Mouse (Mus musculus) cortical plate, adult 2 months (tissue): ENCODE measurements around the gene Msrb3. TPM values are rescaled to one million over a fixed set of nuclear protein-coding genes. Genes with fewer than 3 reads are reported as not detected.

Source experiments
- H3K27ac ChIP-seq: fragments of 200-500 bp; 2 replicates; pipeline ENCODE4 v1.5.1; 2012; ENCODE audit warnings: low read length, control low read depth, inconsistent platforms; ENCODE audit not compliant: insufficient read depth
- H3K4me1 ChIP-seq: fragments of 200-500 bp; 2 replicates; pipeline ENCODE4 v1.6.1; 2011; ENCODE audit warnings: low read length; ENCODE audit not compliant: control insufficient read depth, insufficient read depth
- H3K4me3 ChIP-seq: fragments of 200-500 bp; 2 replicates; pipeline ENCODE4 v1.5.1; 2011; ENCODE audit warnings: mild to moderate bottlenecking, low read length, control low read depth; ENCODE audit not compliant: insufficient read depth
- CTCF ChIP-seq: fragments of 200-500 bp; IDR thresholded peaks from 2 replicates; pipeline ENCODE4 v1.5.1; 2011; ENCODE audit warnings: mild to moderate bottlenecking, control low read depth, low read length; ENCODE audit not compliant: insufficient read depth; ENCODE audit errors: extremely low read depth
- POLR2A ChIP-seq: fragments of 200-500 bp; IDR thresholded peaks from 2 replicates; pipeline ENCODE4 v1.6.1; 2011; ENCODE audit warnings: mild to moderate bottlenecking, low read length, control low read depth; ENCODE audit not compliant: insufficient read depth; ENCODE audit errors: extremely low read depth
- polyA plus RNA-seq: library from polyadenylated mRNA; depleted of rRNA; stranded (reverse); fragments of >200 nt; gene quantifications from 2 replicates; pipeline ENCODE4 v1.2.3, GENCODE M21; 2012

Msrb3 gene
- polyA plus RNA-seq, 1 experiment = 7.6 TPM

GRCm38 (mm10) chr10:120903843-120904468, 5.1 kb upstream of the Msrb3 start:
- no peak overlapping the region for H3K4me3 ChIP-seq
- no peak for TF ChIP-seq CTCF
- TF ChIP-seq POLR2A = no peak
- H3K4me1 ChIP-seq = no peaks in the 10 kb centered on the region; the same call in 1 of the 2 replicates
- no peak overlapping the region for H3K27ac ChIP-seq

DNA sequence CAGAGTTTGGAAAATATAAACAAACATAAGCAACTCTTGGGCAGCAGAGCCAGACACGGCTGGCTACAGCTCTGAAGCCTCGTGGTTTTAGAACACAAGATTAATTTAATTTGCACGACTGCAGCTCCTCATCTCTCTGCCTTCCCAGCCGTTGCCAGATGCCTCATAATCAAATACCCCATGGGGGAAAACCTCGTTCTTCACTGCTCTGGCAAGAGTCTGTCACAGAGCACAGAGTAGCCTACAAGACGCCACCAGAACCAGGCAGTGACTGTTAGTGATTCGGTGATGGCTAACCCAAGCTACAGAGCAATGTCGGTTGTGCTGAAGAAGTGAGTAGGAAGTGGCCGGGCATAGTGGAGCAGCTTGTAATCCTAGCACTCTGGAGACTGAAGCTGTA, 2.8 kb upstream of the Msrb3 start:
- Histone ChIP-seq H3K27ac (no peak overlapping the region), H3K4me3 (no peak overlapping the region), H3K4me1 (no peaks in the 10 kb centered on the region; the same call in none of the 2 replicates)
- no peak for TF ChIP-seq CTCF
- TF ChIP-seq POLR2A = no peak

DNA sequence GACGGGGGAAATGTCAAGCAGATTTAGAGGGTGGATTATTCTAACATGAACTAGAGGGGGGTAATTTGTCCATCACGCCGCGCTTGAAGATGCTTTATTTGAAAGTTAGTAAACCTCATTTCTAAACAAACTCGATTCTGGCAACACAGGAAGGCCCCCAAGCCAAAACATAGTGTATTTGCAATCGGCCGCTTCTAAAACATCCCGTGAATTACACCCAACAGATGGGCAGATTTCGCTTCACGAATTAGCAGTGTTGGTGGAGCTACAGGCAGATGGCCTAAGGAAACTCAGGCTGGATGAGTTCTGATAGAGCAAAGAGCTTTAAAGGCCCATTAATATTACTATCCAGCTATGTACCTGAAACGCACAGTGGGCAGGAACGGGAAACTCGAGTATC, 1.2 kb upstream of the Msrb3 start:
- no peak for TF ChIP-seq CTCF
- no peak for TF ChIP-seq POLR2A
- Histone ChIP-seq H3K4me3 (peak overlapping the region; percentile 2; the same call in 1 of the 2 replicates), H3K4me1 (no peaks in the 10 kb centered on the region; the same call in none of the 2 replicates), H3K27ac (no peak overlapping the region)

DNA sequence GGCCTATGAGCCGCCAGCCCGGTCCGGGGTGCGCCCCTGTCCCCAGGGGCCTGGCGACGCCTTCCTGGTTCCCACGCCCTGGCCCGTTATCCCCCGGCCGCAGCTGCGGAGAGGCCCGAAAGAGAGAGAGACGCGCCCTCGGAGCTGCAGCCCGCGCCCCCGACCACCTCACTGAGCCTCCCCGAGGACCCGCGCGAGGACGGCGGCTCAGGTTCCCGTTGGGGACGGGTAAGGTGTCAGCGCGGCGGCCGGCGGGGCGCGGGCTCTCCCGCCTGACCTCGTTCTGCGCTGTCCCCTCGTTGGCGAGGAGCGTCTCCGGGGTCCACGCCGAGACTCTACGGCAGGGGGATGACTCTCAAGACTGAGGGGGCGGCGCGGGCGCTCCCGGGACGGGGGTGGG, 544 bp downstream of the Msrb3 start:
- Histone ChIP-seq H3K4me1 (no peaks in the 10 kb centered on the region; the same call in none of the 2 replicates), H3K4me3 (peak overlapping the region; percentile 37), H3K27ac (no peak overlapping the region)
- TF ChIP-seq CTCF = no peak
- no peak for TF ChIP-seq POLR2A

DNA sequence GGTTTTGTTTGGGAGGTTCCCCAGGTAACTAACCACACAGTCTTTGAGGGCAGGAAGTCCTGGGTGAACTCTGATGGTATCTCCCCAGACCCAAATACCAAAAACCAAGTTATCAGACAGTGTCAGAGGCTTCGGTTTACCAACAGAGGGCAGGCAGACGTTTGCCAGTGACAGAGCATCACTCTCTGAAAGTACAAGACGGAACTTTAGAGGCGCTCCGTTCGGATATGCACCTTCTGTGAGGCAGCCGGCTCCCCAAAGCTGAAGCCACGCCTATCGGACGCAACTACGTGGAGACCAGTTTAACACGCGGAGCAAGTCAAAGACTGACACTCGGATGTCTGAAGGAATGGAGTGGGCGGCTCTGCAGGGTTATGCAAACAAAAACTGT, 3.0 kb downstream of the Msrb3 start:
- no peak overlapping the region for H3K4me3 ChIP-seq
- H3K4me1 ChIP-seq = no peaks in the 10 kb centered on the region; the same call in none of the 2 replicates
- TF ChIP-seq POLR2A = no peak
- TF ChIP-seq CTCF = no peak
- no peak overlapping the region for H3K27ac ChIP-seq

DNA sequence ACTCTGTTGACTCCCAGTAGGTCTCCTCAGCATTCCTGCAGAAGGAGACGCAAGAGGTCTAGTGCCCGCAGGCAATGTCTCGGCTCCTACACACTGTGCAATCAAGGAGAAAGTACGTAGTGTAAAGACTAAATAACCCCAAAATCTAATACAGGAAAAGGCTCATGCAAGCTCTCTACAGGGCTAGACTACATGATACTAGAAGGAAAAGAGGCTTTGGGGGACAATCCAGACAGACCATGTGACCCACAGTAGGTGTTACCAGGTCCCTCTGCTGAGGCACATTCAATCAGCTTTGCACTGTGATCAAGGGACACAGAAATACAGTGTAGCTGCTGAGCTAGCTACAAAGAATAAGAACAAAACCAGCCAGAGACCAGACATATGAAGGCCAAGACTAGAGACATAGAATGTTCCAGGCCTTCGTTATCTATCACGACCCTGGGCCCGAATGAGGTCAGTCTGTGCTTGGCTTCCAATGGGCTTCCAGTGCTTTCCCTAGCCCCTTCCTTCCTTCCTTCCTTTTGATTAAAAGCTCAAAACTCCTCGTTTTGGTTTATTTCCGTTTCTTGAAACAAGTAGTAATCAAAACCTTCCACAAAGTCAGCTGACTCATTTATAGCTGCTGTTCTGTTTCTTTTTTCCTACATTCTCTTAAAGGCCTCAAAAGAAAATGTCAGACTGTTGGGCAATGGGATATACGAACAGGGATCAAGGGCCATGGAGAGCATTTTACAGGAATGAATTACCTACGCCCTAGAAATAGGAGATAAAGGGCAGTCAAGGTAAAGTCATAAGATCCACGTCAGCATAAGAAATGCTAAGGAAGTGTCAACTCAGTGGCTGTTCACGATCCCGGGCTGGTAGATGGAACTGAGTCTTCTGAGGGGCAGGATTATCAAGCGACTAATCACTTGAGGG, 3.7 kb downstream of the Msrb3 start:
- TF ChIP-seq POLR2A (no peak), CTCF (no peak)

DNA sequence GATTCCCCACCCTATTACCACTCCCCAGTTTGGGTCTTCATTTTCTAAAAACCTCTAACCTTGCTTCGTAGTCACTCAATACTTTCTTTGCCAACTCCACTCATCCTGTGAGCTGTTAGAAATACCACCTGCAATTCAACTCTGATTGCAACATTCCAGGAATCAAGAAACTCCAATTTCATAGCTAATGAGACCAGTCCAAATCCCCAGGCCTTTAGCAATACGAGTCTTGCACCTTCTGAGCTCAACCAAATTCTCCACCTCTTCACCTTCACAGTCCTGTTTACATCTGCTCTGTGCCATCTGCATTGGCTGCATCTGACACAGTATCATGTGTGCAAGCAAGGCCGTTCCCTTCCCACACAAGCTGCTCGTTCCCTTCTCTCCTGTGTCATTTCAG, 5.0 kb downstream of the Msrb3 start:
- no peak for TF ChIP-seq CTCF
- no peak for TF ChIP-seq POLR2A
- Histone ChIP-seq H3K27ac (no peak overlapping the region), H3K4me1 (no peaks in the 10 kb centered on the region; the same call in 1 of the 2 replicates), H3K4me3 (no peak overlapping the region)

More for the DNA sequence above, 3.7 kb downstream of the Msrb3 start:
- H3K4me3 ChIP-seq = no peak overlapping the region
- no peak overlapping the region for H3K27ac ChIP-seq
- no peaks in the 10 kb centered on the region; the same call in none of the 2 replicates for H3K4me1 ChIP-seq

DNA sequence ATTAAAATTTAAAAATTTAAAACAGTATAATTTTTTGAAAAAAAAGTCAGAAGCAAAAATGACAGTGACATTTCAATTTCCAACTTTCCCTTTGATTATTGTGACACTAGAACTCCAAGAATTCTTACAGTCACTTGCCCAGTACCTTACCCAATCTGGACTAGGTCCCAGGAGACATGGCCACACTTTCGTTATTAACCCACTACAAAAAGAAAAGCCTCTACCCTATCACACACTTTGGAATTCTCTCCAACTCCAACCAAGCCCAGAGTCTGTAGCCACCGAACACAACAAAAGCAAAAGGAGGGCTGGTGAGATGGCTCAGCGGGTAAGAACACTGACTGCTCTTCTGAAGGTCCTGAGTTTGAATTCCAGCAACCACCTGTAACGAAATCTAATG, 7.8 kb downstream of the Msrb3 start:
- Histone ChIP-seq H3K4me3 (no peak overlapping the region), H3K4me1 (no peaks in the 10 kb centered on the region), H3K27ac (no peak overlapping the region)
- no peak for TF ChIP-seq CTCF
- no peak for TF ChIP-seq POLR2A

DNA sequence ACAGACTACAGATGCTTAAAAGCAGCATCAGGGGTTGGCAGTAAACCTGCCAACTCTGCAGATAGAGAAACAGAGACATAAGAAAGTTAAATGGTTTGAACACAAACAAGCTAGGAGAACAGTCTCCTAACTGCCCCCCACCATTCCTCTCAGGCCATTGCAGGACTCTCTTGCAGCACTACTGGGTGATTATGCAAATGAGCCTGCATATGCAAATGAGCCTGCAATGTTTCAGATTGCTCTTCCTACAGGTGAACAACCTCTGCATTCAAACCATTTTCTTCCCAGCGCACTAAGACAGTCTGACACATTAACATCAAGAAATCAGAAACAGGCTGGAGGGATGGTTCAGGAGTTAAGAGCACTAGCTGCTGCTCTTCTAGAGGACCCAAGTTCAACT, 8.3 kb downstream of the Msrb3 start:
- Histone ChIP-seq H3K4me1 (no peaks in the 10 kb centered on the region), H3K4me3 (no peak overlapping the region), H3K27ac (no peak overlapping the region)
- TF ChIP-seq CTCF = no peak
- TF ChIP-seq POLR2A = no peak
